Mouse (Mus musculus) right cerebral cortex, adult 2 months (tissue): ENCODE measurements at regions not wholly inside any gene's neighbourhood (a gene's known extent, or its start where the extent isn't known, plus 50 kb on each side); places are given as distances from the start of the nearest gene placed in this dataset.

Experiments used
- DNase-seq, 2 experiments: peaks; one replicate each; pipeline ENCODE4 v3.0.0; 2021 to 2022; ENCODE audit warnings: low spot score in 2 of 2

- DNase-seq, result peak; percentile 12 to 17
Observed at GRCm38 (mm10) chr12:22951956-22952355, 828.1 kb downstream of the Gm10330 start.

- peak; percentile 1 for DNase-seq
Observed at GRCm38 (mm10) chr12:22906156-22906555, 873.9 kb downstream of the Gm10330 start.
